Mouse (Mus musculus) c-Kit-positive CD71-positive TER-119-negative erythroid progenitor cells, embryonic 14.5 days (primary cell): Measurements from ENCODE around the gene Vmn1r14.
"Not testable (repeated sequence)": the region's sequence is repeated elsewhere in the genome, so short reads cannot be mapped to it uniquely, and the experiment has no call there.

Experiments used
- DNase-seq: peaks from one replicate; pipeline ENCODE4 v3.0.0-alpha.2; 2013; ENCODE audit warnings: low read depth

Vmn1r14 gene

DNA sequence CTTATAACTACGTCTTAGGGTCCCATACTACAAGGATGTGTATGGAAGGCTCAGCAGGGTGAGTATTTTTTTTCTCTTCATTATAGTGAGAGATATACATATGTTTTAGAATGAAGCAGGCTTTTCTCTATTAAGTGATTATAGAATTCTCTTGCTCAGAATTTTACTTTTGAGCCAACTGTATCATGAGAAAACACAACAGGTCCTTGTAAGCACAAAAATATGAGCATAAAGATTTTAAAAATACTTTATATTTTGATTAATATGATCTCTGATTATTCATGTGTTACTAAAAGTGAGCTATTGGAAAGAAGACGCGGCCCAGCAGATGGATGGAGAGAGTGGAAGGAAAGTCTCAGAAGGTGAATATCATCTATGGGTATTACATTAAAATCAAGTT lies at the start of gene Vmn1r14:
TSS of gene Vmn1r14 (plus strand) at position 301 of the 400 bp plus-strand sequence.
- no peak for DNase-seq

DNA sequence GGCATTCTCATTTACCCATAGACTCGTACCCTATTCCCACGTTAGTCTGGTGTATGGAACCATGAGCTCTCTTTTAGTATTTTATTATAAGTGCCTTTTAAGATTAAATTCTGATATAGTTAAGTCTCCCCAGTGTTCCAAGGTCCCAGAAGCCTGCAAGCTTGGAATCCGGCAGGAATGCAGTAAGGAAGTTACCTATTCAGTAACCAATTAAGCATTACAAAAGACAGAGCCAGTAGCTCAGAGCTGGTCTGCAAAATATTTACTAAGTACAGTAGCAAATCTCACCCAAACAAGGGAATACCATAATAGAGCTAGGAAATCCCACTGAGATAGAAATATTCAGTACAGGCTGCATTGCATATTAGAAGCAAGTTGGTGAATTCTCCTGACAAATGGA lies 41.5 kb upstream of the Vmn1r14 start:
- not testable (repeated sequence) for DNase-seq

DNA sequence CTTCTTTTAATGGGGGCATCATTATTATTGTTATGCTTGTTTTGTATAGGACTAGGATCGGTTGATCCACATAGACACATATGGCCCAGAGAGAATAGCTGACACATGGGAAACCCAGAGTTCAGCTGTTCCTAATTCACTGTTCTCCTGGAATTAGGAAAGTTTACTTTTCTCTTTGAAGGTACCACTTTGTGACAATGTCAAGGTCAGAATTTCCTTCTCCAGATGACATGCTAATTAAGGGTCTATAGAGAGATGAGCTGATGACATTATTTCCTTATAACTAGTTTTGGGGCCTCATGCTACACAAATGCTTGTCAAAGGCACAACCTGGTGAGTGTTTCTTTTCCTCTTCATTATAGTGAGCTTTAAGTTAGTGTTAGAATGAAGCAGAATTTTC lies 28.5 kb upstream of the Vmn1r14 start, which contains the start of gene Vmn1r13:
TSS of gene Vmn1r13 (plus strand) at position 301 of the 400 bp plus-strand sequence.
- not testable (repeated sequence) for DNase-seq

DNA sequence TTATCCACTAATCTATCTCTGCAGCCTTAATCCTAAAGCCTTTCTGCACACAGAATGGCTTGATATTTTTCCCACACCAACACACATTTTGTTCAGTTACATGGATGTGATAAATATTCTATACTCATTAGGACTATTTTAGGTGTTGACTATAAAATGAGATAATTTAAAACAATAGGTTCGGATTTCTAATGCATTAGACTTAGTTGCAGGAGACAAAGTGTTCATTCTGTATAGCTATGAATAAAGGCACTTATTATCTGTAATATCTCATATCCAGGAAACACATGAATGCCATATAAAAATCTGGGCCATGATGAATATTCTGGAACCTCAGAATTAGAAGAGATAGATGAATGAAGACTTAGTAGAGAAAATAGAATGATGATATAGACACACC lies 26.2 kb downstream of the Vmn1r14 start, which contains the start of gene Vmn1r15:
TSS of gene Vmn1r15 (plus strand) at position 301 of the 400 bp plus-strand sequence.
- no peak for DNase-seq

DNA sequence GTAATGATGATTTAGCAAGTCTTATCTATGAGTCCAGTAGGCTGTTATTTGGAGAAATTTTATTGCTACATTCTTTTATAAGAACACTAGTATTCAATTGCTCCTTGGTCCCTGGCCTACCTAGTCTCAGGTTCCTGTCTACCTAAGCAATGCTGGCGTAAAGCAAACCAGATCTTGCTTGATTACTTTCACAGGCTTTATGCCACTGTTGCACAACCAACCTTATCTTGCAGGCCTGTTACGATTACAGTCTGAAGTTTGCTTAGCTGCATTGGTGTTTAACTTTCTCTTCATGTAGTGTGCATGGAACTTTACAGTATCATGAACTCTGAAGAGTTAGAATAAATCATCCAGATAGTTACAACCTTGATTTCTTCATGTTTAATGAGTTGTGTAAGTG lies 29.5 kb downstream of the Vmn1r14 start:
- no peak for DNase-seq

DNA sequence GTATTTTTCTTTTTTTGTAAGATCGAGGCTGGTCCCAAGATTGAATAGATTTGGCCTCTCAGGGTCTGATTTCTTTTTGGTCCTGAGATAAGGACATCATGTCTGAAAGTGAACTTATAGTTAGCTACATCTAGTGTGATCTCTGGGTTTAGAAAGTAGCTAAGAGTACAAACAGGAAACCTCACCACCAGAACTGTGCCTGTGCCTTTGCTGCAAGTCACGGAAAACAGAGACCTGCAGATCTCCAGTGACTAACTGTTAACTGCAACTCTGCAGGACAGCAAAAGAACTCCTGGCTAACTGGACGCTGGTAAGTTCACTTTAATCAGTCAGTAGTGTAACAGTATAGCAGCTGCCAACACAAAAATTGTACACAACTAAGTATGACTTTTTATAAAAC lies 40.4 kb downstream of the Vmn1r14 start:
- no peak for DNase-seq

DNA sequence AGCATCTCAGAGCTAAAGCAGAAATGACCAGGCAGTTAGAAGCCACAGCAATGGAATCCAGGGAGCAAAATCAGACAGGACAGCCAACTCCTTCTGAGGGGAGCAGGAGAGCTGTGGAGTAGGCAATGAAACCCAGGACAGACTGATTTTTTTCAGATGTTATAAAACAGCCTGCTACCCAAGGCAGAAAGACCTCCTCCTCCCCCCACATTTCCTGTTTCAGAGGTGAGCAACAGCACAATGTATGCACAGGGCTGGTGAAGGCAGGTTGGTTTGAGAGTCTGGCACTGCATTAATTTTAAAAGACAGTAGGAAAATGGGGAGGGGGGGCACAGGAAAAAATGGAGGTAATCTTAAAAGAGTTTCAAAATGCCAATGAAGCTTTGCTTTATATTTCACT lies 41.0 kb downstream of the Vmn1r14 start:
- no peak for DNase-seq

DNA sequence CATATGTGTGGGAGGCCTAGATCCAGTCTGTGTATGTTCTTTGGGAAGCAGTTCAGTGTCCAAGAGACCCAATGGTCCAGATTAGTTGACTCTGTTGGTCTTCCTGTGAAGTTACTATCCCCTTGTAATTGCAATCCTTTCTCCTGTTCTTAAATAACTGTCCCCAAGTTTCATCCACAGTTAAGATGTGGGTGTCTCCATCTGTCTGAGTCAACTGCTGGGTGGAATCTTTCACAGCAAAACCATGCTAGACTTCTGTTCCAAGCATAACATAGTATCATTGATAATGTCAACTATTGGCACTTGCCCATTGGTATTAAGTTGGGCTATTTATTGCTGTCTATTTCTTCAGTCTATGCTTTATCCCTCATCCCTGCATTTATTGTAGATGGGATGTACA lies 47.5 kb downstream of the Vmn1r14 start:
- no peak for DNase-seq
